In genomic region chr8:12671473-12672055, GRCm38 (mm10) we compare ENCODE assay signal across 8 mouse cellular contexts. TPM values are rescaled to one million over a fixed set of nuclear protein-coding genes. Genes with fewer than 3 reads are reported as not detected.
A peak's percentile ranks its signal among the peaks of the same experiment; 100 is the strongest.
DNase-seq lines count a peak whose midpoint lies in the region; ATAC-seq and TF ChIP-seq lines count a peak whose summit lies in the region.

No protein-coding gene starts in this region.

- H3K9ac ChIP-seq in kidney, embryonic 14.5 days (ENCODE audit: low read depth, low read length), result peak overlapping the region; percentile 91
- peak overlapping the region; percentile 93 for H3K9ac ChIP-seq in embryonic facial prominence, embryonic 14.5 days (ENCODE audit: low read depth, low read length)
- peak overlapping the region; percentile 89 for H3K9ac ChIP-seq in midbrain, embryonic 14.5 days (replicated peaks; ENCODE audit: low read length)

- no peak for DNase-seq in kidney, adult 18-20 months
- DNase-seq in G1E (ENCODE audit: low spot score), result peak; percentile 23
- DNase-seq in embryonic facial prominence, embryonic 14.5 days (ENCODE audit: low spot score), result no peak
- DNase-seq in midbrain, embryonic 14.5 days, result no peak
- no peak for DNase-seq in cerebellum, adult 11-12 months
- DNase-seq in cerebellum, adult 11 months, result no peak

- no peaks in the 10 kb centered on the region for H3K27me3 ChIP-seq in kidney, embryonic 14.5 days (ENCODE audit: control insufficient read depth, insufficient read depth, low read length)
- H3K27me3 ChIP-seq in G1E (ENCODE audit: insufficient read depth, low read length), result peaks cover 27% of the 10 kb centered on the region
- H3K27me3 ChIP-seq in embryonic facial prominence, embryonic 14.5 days (replicated peaks; ENCODE audit: control insufficient read depth, insufficient read depth, low read length), result no peaks in the 10 kb centered on the region
- H3K27me3 ChIP-seq in midbrain, embryonic 14.5 days (ENCODE audit: control insufficient read depth, insufficient read depth, low read length), result 0 out of 2 replicates have a peak, but pooled peaks cover 4% of the 10 kb centered on the region

- 0% methylated on average over 38 of the region's 38 CpGs for WGBS in kidney, embryonic 14.5 days
- WGBS in embryonic facial prominence, embryonic 14.5 days, result 0% methylated on average over 14 of the region's 38 CpGs
- WGBS in midbrain, embryonic 14.5 days, result under 1% methylated on average over 38 of the region's 38 CpGs

- peak overlapping the region; percentile 94 for H3K4me3 ChIP-seq in kidney, embryonic 14.5 days (ENCODE audit: low read length)
- H3K4me3 ChIP-seq in G1E (ENCODE audit: low read depth, low read length), result peak overlapping the region; percentile 93
- H3K4me3 ChIP-seq in embryonic facial prominence, embryonic 14.5 days (ENCODE audit: low read depth, low read length), result peak overlapping the region; percentile 96
- peak overlapping the region; percentile 98 for H3K4me3 ChIP-seq in midbrain, embryonic 14.5 days (replicated peaks; ENCODE audit: low read depth, low read length)

- peak; percentile 73; the same call in 1 of the 2 replicates for ATAC-seq in kidney, embryonic 14.5 days (ENCODE audit: low FRiP score, low TSS enrichment)
- 0 out of 2 replicates have a peak, but pooled peaks have one; percentile 5 for ATAC-seq in G1E (ENCODE audit: extremely low read depth, insufficient number of reproducible peaks, low FRiP score, poor library complexity, severe bottlenecking)
- ATAC-seq in embryonic facial prominence, embryonic 14.5 days (ENCODE audit: low read depth), result peak; percentile 31
- peak; percentile 32 for ATAC-seq in inflammation-experienced regulatory T-cells, adult 6 months
- no peak; the same call in none of the 2 replicates for ATAC-seq in midbrain, embryonic 14.5 days (ENCODE audit: low FRiP score, low TSS enrichment)

- peak overlapping the region; percentile 65; the same call in 1 of the 2 replicates for H3K27ac ChIP-seq in kidney, embryonic 14.5 days (ENCODE audit: low read depth, low read length)
- H3K27ac ChIP-seq in embryonic facial prominence, embryonic 14.5 days (replicated peaks; ENCODE audit: low read depth, low read length), result peak overlapping the region; percentile 81
- H3K27ac ChIP-seq in midbrain, embryonic 14.5 days (replicated peaks; ENCODE audit: low read depth, low read length), result peak overlapping the region; percentile 82

- H3K4me2 ChIP-seq in kidney, embryonic 14.5 days (replicated peaks; ENCODE audit: low read depth, low read length), result peak overlapping the region; percentile 73
- peak overlapping the region; percentile 82 for H3K4me2 ChIP-seq in embryonic facial prominence, embryonic 14.5 days (ENCODE audit: low read depth, low read length)
- H3K4me2 ChIP-seq in midbrain, embryonic 14.5 days (ENCODE audit: low read length), result peak overlapping the region; percentile 85

- no peak for TF ChIP-seq CTCF in G1E (IDR thresholded peaks at IDR 0.05; ENCODE audit: low read depth, low read length)

- H3K4me1 ChIP-seq in kidney, embryonic 14.5 days (ENCODE audit: control insufficient read depth, insufficient read depth, low read length), result peaks cover 9% of the 10 kb centered on the region; the same call in 1 of the 2 replicates
- peaks cover 32% of the 10 kb centered on the region for H3K4me1 ChIP-seq in G1E (ENCODE audit: insufficient read depth, low read depth, low read length)
- H3K4me1 ChIP-seq in embryonic facial prominence, embryonic 14.5 days (ENCODE audit: control insufficient read depth, insufficient read depth, low read length), result peaks cover 9% of the 10 kb centered on the region
- H3K4me1 ChIP-seq in midbrain, embryonic 14.5 days (ENCODE audit: control insufficient read depth, insufficient read depth, low read length), result peaks cover 14% of the 10 kb centered on the region

- no peaks in the 10 kb centered on the region for H3K9me3 ChIP-seq in kidney, embryonic 14.5 days (ENCODE audit: control insufficient read depth, low read length)
- H3K9me3 ChIP-seq in G1E (replicated peaks), result no peaks in the 10 kb centered on the region
- H3K9me3 ChIP-seq in embryonic facial prominence, embryonic 14.5 days (ENCODE audit: control insufficient read depth, low read length), result no peaks in the 10 kb centered on the region
- H3K9me3 ChIP-seq in midbrain, embryonic 14.5 days (ENCODE audit: control insufficient read depth, low read length), result no peaks in the 10 kb centered on the region

- no peaks in the 10 kb centered on the region for H3K36me3 ChIP-seq in kidney, embryonic 14.5 days (ENCODE audit: control insufficient read depth, insufficient read depth, low read length)
- H3K36me3 ChIP-seq in G1E (replicated peaks), result peaks cover 24% of the 10 kb centered on the region
- H3K36me3 ChIP-seq in embryonic facial prominence, embryonic 14.5 days (ENCODE audit: control insufficient read depth, insufficient read depth, low read length), result no peaks in the 10 kb centered on the region
- H3K36me3 ChIP-seq in midbrain, embryonic 14.5 days (ENCODE audit: control insufficient read depth, insufficient read depth, low read length), result no peaks in the 10 kb centered on the region

RNA-seq across cellular contexts. Expression of gene Tubgcp3, which starts 0.5 kb away (rescaled TPM):
- 33.4 and 52.7 TPM in 2 replicates for polyA plus RNA-seq in kidney, embryonic 14.5 days (2014; fragmentation: Nextera tagmentation; extraction: Ambion mirVana)
- 61.4 and 67.3 TPM in 2 replicates for total RNA-seq in G1E (2014; fragmentation: Nextera tagmentation)
- 61.0 and 62.0 TPM in 2 replicates for total RNA-seq in G1E (2017)
- polyA plus RNA-seq in G1E (2012), result 21.3 and 30.0 TPM in 2 replicates
- 35.9 and 41.4 TPM in 2 replicates for polyA plus RNA-seq in embryonic facial prominence, embryonic 14.5 days (2014; fragmentation: Nextera tagmentation; extraction: Ambion mirVana)
- 10 to 100 TPM; 36.2 to 52.4 (median 49.1) TPM for polyA plus RNA-seq in inflammation-experienced regulatory T-cells, adult 6 months (2017; shearing (Covaris generic))
- 43.4 and 50.3 TPM in 2 replicates for polyA plus RNA-seq in midbrain, embryonic 14.5 days (2014; fragmentation: Nextera tagmentation; extraction: Ambion mirVana)
